Mouse (Mus musculus) cerebellum, adult 2 months (tissue): ENCODE data around the gene Skp2.

Experiments used
- CTCF ChIP-seq: fragments of 200-500 bp; IDR thresholded peaks from 2 replicates; pipeline ENCODE4 v1.5.1; 2011; ENCODE audit warnings: low read depth, mild to moderate bottlenecking, control low read depth, low read length, moderate library complexity, borderline replicate concordance; ENCODE audit not compliant: insufficient read depth
- POLR2A ChIP-seq: fragments of 200-500 bp; IDR thresholded peaks from 2 replicates; pipeline ENCODE4 v1.6.1; 2011; ENCODE audit warnings: low read length, control low read depth, borderline replicate concordance; ENCODE audit not compliant: insufficient read depth

DNA sequence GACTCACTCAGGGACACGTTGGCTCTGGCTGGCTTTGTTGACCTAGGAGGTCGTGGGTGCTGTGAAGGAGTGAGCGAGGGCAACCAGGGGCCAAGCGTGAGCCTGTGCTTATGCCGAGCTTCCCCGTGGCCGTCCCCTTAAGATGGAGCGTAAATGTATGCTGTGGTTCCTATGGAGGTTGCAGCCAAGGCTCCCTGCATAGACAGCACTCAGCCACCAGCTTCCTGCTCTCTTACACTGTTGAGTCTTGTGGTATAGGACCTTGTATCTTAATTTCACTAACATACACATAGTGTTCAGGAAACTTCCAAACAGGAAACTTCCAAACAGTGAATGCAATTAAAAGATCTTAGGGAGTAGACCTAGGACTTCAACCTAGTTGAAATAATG is 66.5 kb downstream of the Skp2 start:
- TF ChIP-seq POLR2A (no peak), CTCF (no peak)
